Mouse (Mus musculus) lung, adult 2 months (tissue): ENCODE data around the gene Gck.

Experiments used
- CTCF ChIP-seq: fragments of 200-500 bp; IDR thresholded peaks from 2 replicates; pipeline ENCODE4 v1.5.1; 2011; ENCODE audit warnings: mild to moderate bottlenecking, low read length, control low read depth; ENCODE audit not compliant: insufficient read depth
- POLR2A ChIP-seq: fragments of 200-500 bp; IDR thresholded peaks from 2 replicates; pipeline ENCODE4 v1.6.1; 2011; ENCODE audit warnings: low read depth, mild to moderate bottlenecking, control low read depth, low read length, borderline replicate concordance; ENCODE audit errors: extremely low read depth

DNA sequence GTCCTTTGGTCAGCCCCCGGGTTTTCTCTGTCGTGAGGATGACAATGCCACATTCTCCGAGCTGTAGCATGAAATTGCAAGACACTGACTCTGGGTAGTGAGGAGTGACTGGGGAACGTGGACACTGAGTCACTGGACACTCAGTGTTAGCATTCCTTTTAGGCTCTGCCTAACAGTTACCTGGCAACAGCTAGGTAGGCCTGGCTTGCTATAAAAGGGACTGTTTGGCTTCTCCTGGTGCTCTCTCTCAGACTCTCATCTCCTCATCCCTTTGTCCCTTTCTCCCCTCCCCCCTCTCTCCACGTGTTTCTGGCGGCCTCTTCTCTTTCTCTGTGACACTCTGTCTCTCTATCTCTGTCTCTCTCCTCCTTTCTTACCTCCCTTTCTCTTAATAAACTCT lies 47.5 kb downstream of the Gck start:
- no peak for TF ChIP-seq CTCF
- no peak for TF ChIP-seq POLR2A
